Mouse (Mus musculus): ENCODE measurements around the gene Zbtb6. TPM values are rescaled to one million over a fixed set of nuclear protein-coding genes. Genes with fewer than 3 reads are reported as not detected.

Zbtb6 gene
- total RNA-seq, 2 experiments from 2014 or later: 16.6 to 17.0 TPM

- intact Hi-C loops (cut with DNase I): no loop called here
- no peak for DNase-seq (ENCODE audit: extremely low spot score in 1 of 2, low spot score in 2 of 2)
Measured at GRCm38 (mm10) chr2:37382921-37383320, 60.0 kb downstream of the Zbtb6 start.

GRCm38 (mm10) chr2:37380189-37380588 is 62.8 kb downstream of the Zbtb6 start:
- intact Hi-C loops (cut with DNase I): no loop called here
- DNase-seq (ENCODE audit: extremely low spot score in 1 of 2, low spot score in 2 of 2): peak; percentile 39 to 52

GRCm38 (mm10) chr2:37376018-37376417 is 67.0 kb downstream of the Zbtb6 start:
- intact Hi-C loops (cut with DNase I): loop anchor here (5.0 kb wide), 1 partner anchor 36 kb away; no protein-coding TSS in a partner anchor
- DNase-seq (ENCODE audit: extremely low spot score in 1 of 2, low spot score in 2 of 2): no peak

Other genes starting within 250 kb of the Zbtb6 start
- gene Olfr366, start 231.6 kb downstream of the Zbtb6 start, total RNA-seq (2021): not detected
- gene Olfr368, start 116.7 kb downstream of the Zbtb6 start, total RNA-seq (2021): not detected
- 10 to 100 TPM; 26.4 to 27.5 TPM for gene Pdcl, start 83.8 kb downstream of the Zbtb6 start, total RNA-seq (2021)
- 10 to 100 TPM; 91.1 to 93.3 TPM for gene Rc3h2, start 20.3 kb downstream of the Zbtb6 start, total RNA-seq (2021)
- 1 to 10 TPM; 8.0 to 8.7 TPM for gene Zbtb26, start within 50 bp of the Zbtb6 start, total RNA-seq (2021)
- 10 to 100 TPM; 88.7 to 93.0 TPM for gene Rabgap1, start 108 bp upstream of the Zbtb6 start, total RNA-seq (2021)
- gene Gpr21, start 73.2 kb upstream of the Zbtb6 start, total RNA-seq (2021): 10 to 100 TPM; 13.8 to 15.7 TPM

Data from left cerebral cortex, postnatal 10 days (tissue).